Mouse (Mus musculus): ENCODE measurements around the gene Tle6. TPM values are rescaled to one million over a fixed set of nuclear protein-coding genes. Genes with fewer than 3 reads are reported as not detected.

Tle6 gene
- polyA plus RNA-seq, 1 experiment from 2014 or later = 25.6 TPM

DNA sequence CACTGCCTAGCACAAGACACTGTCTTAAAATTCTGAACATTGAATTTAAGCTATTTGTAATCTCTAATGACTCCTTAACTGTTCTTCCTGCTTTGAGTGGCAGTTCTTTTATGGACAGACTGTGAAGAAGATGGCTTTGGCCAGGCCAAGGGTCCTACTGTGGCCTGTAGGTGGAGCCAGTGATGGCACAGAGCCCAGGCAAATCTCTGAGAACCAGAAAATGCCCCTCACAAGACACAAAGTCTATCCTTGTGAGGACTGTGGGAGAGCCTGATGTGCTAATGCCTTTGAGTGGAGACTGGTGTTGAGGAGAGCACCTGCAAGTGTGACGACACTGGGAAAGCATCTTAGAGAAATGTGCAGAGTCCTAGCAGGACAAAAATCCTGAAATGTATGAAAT is 7.4 kb upstream of the Tle6 start:
- peaks cover 3% of the 10 kb centered on the region; the same call in 1 of the 2 replicates for H3K4me1 ChIP-seq (ENCODE audit: control insufficient read depth, insufficient read depth, low read length)
- H3K4me2 ChIP-seq = no peak overlapping the region
- H3K27ac ChIP-seq (ENCODE audit: low read depth, low read length) = no peak overlapping the region
- no peak overlapping the region for H3K4me3 ChIP-seq (ENCODE audit: low read depth, low read length)
- no peaks in the 10 kb centered on the region; the same call in 1 of the 2 replicates for H3K9me3 ChIP-seq (replicated peaks; ENCODE audit: control insufficient read depth, low read length)
- no peaks in the 10 kb centered on the region for H3K27me3 ChIP-seq (ENCODE audit: control insufficient read depth, insufficient read depth, low read length)
- WGBS (ENCODE audit: insufficient replicate concordance) = 74% methylated on average over 1 of the region's 1 CpGs
- ATAC-seq (replicated peaks; ENCODE audit: insufficient number of reproducible peaks, low FRiP score, low TSS enrichment) = no peak
- H3K36me3 ChIP-seq (ENCODE audit: control insufficient read depth, insufficient read depth, low read length) = no peaks in the 10 kb centered on the region
- H3K9ac ChIP-seq (ENCODE audit: low read depth, low read length) = no peak overlapping the region

DNA sequence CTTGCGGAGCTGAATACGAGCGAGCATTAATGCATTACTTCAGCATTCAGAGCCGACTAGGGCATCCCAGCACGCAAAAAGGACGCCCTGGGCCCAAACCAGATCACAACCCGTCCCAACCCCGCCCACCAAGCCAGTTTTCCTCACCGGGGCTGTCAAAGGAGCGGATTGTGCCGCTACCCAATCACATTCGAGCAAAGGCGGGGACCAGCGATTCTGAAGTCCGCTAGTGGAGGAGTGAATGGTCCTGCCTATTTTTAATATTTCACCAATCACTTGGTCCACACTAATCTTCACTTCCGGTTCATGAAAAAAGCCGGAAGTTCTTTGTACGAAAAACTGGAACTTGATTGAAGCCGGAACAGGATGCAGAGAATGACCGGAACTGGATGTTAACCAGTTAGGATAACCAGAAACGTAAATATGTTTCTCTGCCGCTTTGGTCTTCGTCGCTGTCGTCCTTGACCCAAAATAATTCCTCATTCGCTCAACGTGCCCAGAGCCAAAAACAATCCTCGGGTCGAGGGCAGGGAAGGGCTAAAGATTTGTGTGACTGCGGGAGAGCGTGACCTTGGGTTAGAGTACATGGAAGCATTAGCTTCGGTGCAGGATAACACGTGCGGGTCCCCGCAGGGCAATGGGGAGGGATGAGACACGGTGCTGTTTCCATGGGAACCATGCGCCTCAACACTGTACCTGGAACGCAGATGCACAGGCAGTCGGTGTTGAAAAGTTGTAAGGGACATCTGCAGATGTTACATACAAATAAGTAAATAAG is 5.3 kb upstream of the Tle6 start, which contains the start of gene BC025920:
TSS of gene BC025920 (plus strand) at position 297 of the 778 bp plus-strand sequence.
- no peaks in the 10 kb centered on the region for H3K36me3 ChIP-seq (ENCODE audit: control insufficient read depth, insufficient read depth, low read length)
- H3K4me1 ChIP-seq (ENCODE audit: control insufficient read depth, insufficient read depth, low read length) = peaks cover 13% of the 10 kb centered on the region
- WGBS (ENCODE audit: insufficient replicate concordance) = 1% methylated on average over 39 of the region's 39 CpGs
- H3K9me3 ChIP-seq (replicated peaks; ENCODE audit: control insufficient read depth, low read length) = no peaks in the 10 kb centered on the region; the same call in 1 of the 2 replicates
- H3K9ac ChIP-seq (ENCODE audit: low read depth, low read length) = peak within 1 kb of the TSS; percentile 66
- peak within 1 kb of the TSS; percentile 90 for H3K27ac ChIP-seq (ENCODE audit: low read depth, low read length)
- ATAC-seq (replicated peaks; ENCODE audit: insufficient number of reproducible peaks, low FRiP score, low TSS enrichment) = peak; percentile 82
- peak within 1 kb of the TSS; percentile 48 for H3K4me3 ChIP-seq (ENCODE audit: low read depth, low read length)
- no peaks in the 10 kb centered on the region for H3K27me3 ChIP-seq (ENCODE audit: control insufficient read depth, insufficient read depth, low read length)
- peak within 1 kb of the TSS; percentile 66 for H3K4me2 ChIP-seq

DNA sequence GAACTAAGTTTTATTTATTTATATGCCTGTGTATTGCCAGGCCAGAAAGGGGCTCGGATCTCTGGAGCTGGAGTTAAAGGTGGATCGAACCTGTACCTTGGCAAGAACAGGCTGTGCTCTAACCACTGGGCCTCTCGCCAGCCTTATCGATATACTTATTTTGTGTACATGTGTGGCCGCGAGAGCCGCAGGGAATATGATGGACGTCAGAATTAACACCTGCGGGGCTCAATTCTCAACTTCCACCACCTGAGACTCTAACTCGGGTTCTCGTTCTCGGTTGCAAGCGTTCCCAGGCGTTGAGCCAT is 4.7 kb upstream of the Tle6 start:
- peak overlapping the region; percentile 63 for H3K9ac ChIP-seq (ENCODE audit: low read depth, low read length)
- peak overlapping the region; percentile 64 for H3K4me2 ChIP-seq
- H3K36me3 ChIP-seq (ENCODE audit: control insufficient read depth, insufficient read depth, low read length) = no peaks in the 10 kb centered on the region
- no peak for ATAC-seq (replicated peaks; ENCODE audit: insufficient number of reproducible peaks, low FRiP score, low TSS enrichment)
- H3K27ac ChIP-seq (ENCODE audit: low read depth, low read length) = peak overlapping the region; percentile 70
- peak overlapping the region; percentile 44 for H3K4me3 ChIP-seq (ENCODE audit: low read depth, low read length)
- no peaks in the 10 kb centered on the region for H3K27me3 ChIP-seq (ENCODE audit: control insufficient read depth, insufficient read depth, low read length)
- peaks cover 14% of the 10 kb centered on the region for H3K4me1 ChIP-seq (ENCODE audit: control insufficient read depth, insufficient read depth, low read length)
- WGBS (ENCODE audit: insufficient replicate concordance) = 4% methylated on average over 14 of the region's 14 CpGs
- H3K9me3 ChIP-seq (replicated peaks; ENCODE audit: control insufficient read depth, low read length) = no peaks in the 10 kb centered on the region

- H3K4me2 ChIP-seq = peak overlapping the region; percentile 64
- H3K27ac ChIP-seq (ENCODE audit: low read depth, low read length) = peak overlapping the region; percentile 70
- H3K4me3 ChIP-seq (ENCODE audit: low read depth, low read length) = peak overlapping the region; percentile 44
- H3K36me3 ChIP-seq (ENCODE audit: control insufficient read depth, insufficient read depth, low read length) = no peaks in the 10 kb centered on the region
- H3K9me3 ChIP-seq (replicated peaks; ENCODE audit: control insufficient read depth, low read length) = no peaks in the 10 kb centered on the region
- peaks cover 15% of the 10 kb centered on the region for H3K4me1 ChIP-seq (ENCODE audit: control insufficient read depth, insufficient read depth, low read length)
- ATAC-seq (replicated peaks; ENCODE audit: insufficient number of reproducible peaks, low FRiP score, low TSS enrichment) = 0 out of 2 replicates have a peak, but pooled peaks have one; percentile 17
- peak overlapping the region; percentile 63 for H3K9ac ChIP-seq (ENCODE audit: low read depth, low read length)
- H3K27me3 ChIP-seq (ENCODE audit: control insufficient read depth, insufficient read depth, low read length) = no peaks in the 10 kb centered on the region
- 18% methylated on average over 29 of the region's 29 CpGs for WGBS (ENCODE audit: insufficient replicate concordance)
Measured at GRCm38 (mm10) chr10:81604968-81605665, 4.2 kb upstream of the Tle6 start.

GRCm38 (mm10) chr10:81604019-81604967 is 3.4 kb upstream of the Tle6 start:
- H3K36me3 ChIP-seq (ENCODE audit: control insufficient read depth, insufficient read depth, low read length) = no peaks in the 10 kb centered on the region
- H3K9ac ChIP-seq (ENCODE audit: low read depth, low read length) = peak overlapping the region; percentile 56; the same call in 1 of the 2 replicates
- peaks cover 20% of the 10 kb centered on the region for H3K4me1 ChIP-seq (ENCODE audit: control insufficient read depth, insufficient read depth, low read length)
- 73% methylated on average over 12 of the region's 12 CpGs for WGBS (ENCODE audit: insufficient replicate concordance)
- no peak for ATAC-seq (replicated peaks; ENCODE audit: insufficient number of reproducible peaks, low FRiP score, low TSS enrichment)
- no peak overlapping the region for H3K4me3 ChIP-seq (ENCODE audit: low read depth, low read length)
- H3K4me2 ChIP-seq = peak overlapping the region; percentile 64
- H3K27me3 ChIP-seq (ENCODE audit: control insufficient read depth, insufficient read depth, low read length) = no peaks in the 10 kb centered on the region
- no peak overlapping the region for H3K27ac ChIP-seq (ENCODE audit: low read depth, low read length)
- no peaks in the 10 kb centered on the region for H3K9me3 ChIP-seq (replicated peaks; ENCODE audit: control insufficient read depth, low read length)

DNA sequence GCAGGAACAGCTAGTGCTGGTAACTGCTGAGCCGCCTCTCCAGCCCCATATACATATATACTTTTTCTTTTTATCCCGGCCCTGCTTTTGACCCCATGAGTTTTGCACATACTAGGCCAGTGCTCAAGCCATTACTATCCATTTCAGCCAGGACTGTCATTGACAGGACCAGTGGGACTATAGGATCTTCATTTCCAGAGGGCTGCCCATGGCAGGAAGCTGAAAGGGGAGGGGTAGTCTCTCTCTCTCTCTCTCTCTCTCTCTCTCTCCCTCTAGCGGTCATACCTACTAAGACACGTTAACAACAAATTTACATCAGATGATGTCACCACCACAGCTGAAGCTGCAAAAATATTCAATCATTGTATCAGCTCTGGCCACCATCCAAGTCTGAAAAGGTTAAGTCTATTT is 1.9 kb upstream of the Tle6 start:
- Histone ChIP-seq H3K27ac (ENCODE audit: low read depth, low read length) (no peak overlapping the region), H3K9ac (ENCODE audit: low read depth, low read length) (no peak overlapping the region), H3K36me3 (ENCODE audit: control insufficient read depth, insufficient read depth, low read length) (no peaks in the 10 kb centered on the region), H3K4me3 (ENCODE audit: low read depth, low read length) (no peak overlapping the region), H3K27me3 (ENCODE audit: control insufficient read depth, insufficient read depth, low read length) (no peaks in the 10 kb centered on the region), H3K9me3 (replicated peaks; ENCODE audit: control insufficient read depth, low read length) (no peaks in the 10 kb centered on the region), H3K4me1 (ENCODE audit: control insufficient read depth, insufficient read depth, low read length) (peaks cover 21% of the 10 kb centered on the region), H3K4me2 (no peak overlapping the region)
- WGBS (ENCODE audit: insufficient replicate concordance) = 18% methylated on average over 4 of the region's 4 CpGs
- ATAC-seq (replicated peaks; ENCODE audit: insufficient number of reproducible peaks, low FRiP score, low TSS enrichment) = no peak

GRCm38 (mm10) chr10:81601396-81601905 is 578 bp upstream of the Tle6 start:
- no peaks in the 10 kb centered on the region for H3K9me3 ChIP-seq (replicated peaks; ENCODE audit: control insufficient read depth, low read length)
- peaks cover 34% of the 10 kb centered on the region for H3K4me1 ChIP-seq (ENCODE audit: control insufficient read depth, insufficient read depth, low read length)
- 25% methylated on average over 7 of the region's 7 CpGs for WGBS (ENCODE audit: insufficient replicate concordance)
- H3K27ac ChIP-seq (ENCODE audit: low read depth, low read length) = no peak overlapping the region
- H3K27me3 ChIP-seq (ENCODE audit: control insufficient read depth, insufficient read depth, low read length) = no peaks in the 10 kb centered on the region
- H3K4me2 ChIP-seq = peak overlapping the region; percentile 63
- peak overlapping the region; percentile 25 for H3K4me3 ChIP-seq (ENCODE audit: low read depth, low read length)
- H3K9ac ChIP-seq (ENCODE audit: low read depth, low read length) = peak overlapping the region; percentile 44; the same call in 1 of the 2 replicates
- no peak for ATAC-seq (replicated peaks; ENCODE audit: insufficient number of reproducible peaks, low FRiP score, low TSS enrichment)
- no peaks in the 10 kb centered on the region for H3K36me3 ChIP-seq (ENCODE audit: control insufficient read depth, insufficient read depth, low read length)

- H3K27ac ChIP-seq (ENCODE audit: low read depth, low read length) = no peak overlapping the region
- no peak for ATAC-seq (replicated peaks; ENCODE audit: insufficient number of reproducible peaks, low FRiP score, low TSS enrichment)
- H3K27me3 ChIP-seq (ENCODE audit: control insufficient read depth, insufficient read depth, low read length) = peaks cover 6% of the 10 kb centered on the region; the same call in 1 of the 2 replicates
- H3K4me3 ChIP-seq (ENCODE audit: low read depth, low read length) = no peak overlapping the region
- no peaks in the 10 kb centered on the region for H3K36me3 ChIP-seq (ENCODE audit: control insufficient read depth, insufficient read depth, low read length)
- H3K4me1 ChIP-seq (ENCODE audit: control insufficient read depth, insufficient read depth, low read length) = peaks cover 46% of the 10 kb centered on the region
- no peaks in the 10 kb centered on the region for H3K9me3 ChIP-seq (replicated peaks; ENCODE audit: control insufficient read depth, low read length)
- no peak overlapping the region for H3K9ac ChIP-seq (ENCODE audit: low read depth, low read length)
- 40% methylated on average over 10 of the region's 10 CpGs for WGBS (ENCODE audit: insufficient replicate concordance)
- peak overlapping the region; percentile 63 for H3K4me2 ChIP-seq
Measured at GRCm38 (mm10) chr10:81600096-81600495, 777 bp downstream of the Tle6 start.

All from heart, embryonic 11.5 days (tissue).